Mouse (Mus musculus): Measurements from ENCODE around the gene Tom1l2.

Tom1l2 gene

DNA sequence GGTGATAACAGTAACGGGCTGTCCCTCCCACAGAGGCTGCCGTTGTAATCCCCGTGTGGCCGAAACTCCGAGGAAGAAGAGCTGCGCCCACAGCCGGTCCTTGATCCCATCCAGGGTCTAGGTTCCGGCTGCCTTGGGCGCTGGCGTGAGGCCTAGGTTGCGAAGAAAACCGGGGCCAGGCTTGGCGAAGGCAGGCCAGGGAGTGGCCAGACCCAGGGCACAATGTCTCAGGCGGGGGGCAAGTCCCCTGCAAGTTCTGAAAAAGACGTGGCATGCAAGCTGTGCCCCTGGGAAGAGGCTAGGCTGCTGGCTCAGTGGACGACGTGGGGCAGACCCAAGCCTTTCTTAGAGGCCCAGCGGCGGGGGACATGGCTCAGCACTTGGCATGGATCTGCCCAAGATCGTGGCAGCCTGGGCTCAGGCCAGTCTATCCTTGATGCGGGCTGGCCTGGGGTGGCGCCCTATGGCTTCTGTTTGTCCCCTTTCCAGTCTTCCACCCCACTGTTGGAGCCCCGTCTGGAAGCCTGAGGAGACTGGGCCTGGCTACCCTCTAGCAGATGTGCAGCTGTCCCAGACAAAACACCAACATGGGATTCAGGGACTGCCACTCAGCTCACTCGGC is 154.6 kb downstream of the Tom1l2 start:
- DNase-seq, result no peak

DNA sequence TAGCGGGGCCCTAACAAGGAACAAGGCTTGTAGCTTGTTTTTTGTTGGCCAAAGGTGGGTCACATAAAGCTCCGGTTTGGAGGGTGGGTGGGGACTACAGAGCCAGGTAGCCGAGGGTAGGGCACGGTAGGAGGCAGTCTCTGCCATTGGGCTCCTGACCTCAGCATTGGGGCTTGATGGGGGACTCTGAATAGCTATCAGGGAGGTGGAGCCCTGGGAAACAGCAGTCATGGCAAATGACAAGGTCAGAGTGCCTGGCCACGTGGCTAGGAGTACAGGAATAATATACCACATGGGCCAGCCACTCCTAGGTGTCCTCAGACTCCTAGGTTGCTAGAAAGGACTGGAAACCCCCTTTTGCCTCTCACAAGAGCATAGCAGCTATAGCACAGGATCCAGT is 156.4 kb downstream of the Tom1l2 start:
- DNase-seq, result no peak

DNA sequence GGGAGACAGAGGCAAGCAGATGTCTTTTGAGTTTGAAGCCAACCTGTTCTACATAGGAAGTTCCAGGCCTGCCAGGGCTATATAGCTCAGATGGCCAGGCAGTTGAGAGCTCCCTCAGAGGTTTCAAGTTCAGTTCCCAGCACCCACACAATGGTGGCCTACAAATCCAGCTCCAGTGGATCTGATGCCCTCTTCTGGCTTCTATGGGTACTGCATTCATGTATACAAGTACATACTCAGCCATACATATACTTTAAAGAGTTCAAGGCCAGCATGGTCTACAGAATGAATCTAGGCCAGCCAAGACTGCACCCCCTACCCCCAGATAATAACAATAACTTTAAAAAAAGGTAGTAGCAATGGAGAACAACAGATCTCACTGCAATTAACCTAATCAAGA is 157.6 kb downstream of the Tom1l2 start:
- DNase-seq, result no peak

DNA sequence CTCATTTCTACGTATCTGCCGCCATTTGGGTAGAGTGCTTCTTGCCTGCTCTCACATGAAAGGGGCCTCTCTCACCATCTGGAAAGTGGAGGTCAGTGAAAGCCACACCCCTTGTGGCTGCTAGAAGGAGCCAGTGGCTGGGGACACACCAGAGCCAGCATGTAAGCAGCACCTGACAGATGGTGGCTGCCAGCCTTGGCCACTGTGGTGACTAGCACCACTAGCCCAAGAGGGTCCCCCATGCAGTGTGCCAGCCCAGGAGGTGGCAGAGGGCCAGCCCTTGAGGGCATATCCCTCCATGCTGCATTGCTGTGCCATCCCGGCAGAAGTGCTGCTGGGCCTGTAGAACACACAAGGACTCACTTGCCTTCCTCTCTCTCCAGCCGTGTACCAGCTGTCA is 159.1 kb downstream of the Tom1l2 start:
- DNase-seq, result no peak

DNA sequence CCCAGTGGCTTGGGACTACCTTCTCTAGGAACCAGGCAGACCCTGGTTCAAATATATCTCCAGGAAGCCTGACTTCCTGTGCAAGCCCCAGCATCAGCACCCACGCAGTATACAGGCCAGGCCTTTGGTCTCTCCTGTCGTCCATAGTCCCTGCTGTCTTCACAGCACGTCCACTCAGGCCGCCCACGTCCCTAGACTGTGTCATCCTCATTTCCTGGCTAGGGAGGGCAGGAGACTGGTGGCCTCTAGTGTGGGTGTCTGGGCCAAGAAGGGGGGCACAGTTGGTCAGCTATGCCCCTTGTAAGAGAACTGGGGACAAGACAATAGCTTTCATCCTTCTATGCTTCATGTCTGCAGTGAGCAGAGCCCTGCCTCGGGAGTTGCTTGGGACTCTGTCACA is 160.2 kb downstream of the Tom1l2 start:
- no peak for DNase-seq

DNA sequence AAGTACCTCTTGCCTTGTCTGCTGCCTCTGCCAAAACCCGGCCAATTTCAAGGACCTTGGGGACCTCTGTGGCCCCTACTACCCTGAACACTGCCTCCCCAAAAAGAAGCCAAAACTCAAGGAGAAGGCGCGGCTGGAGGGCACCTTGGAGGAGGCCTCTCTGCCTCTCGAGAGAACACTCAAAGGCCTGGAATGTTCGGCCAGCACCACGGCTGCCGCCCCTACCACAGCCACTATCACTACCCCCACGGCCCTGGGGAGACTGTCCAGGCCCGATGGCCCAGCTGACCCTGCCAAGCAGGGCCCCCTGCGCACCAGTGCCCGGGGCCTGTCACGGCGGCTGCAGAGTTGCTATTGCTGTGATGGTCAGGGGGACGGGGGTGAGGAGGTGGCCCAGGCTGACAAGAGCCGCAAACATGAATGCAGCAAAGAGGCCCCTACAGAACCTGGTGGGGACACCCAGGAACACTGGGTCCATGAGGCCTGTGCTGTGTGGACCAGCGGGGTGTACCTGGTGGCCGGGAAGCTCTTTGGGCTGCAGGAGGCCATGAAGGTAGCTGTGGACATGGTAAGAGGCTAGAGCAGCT is 162.6 kb downstream of the Tom1l2 start:
- no peak for DNase-seq

DNA sequence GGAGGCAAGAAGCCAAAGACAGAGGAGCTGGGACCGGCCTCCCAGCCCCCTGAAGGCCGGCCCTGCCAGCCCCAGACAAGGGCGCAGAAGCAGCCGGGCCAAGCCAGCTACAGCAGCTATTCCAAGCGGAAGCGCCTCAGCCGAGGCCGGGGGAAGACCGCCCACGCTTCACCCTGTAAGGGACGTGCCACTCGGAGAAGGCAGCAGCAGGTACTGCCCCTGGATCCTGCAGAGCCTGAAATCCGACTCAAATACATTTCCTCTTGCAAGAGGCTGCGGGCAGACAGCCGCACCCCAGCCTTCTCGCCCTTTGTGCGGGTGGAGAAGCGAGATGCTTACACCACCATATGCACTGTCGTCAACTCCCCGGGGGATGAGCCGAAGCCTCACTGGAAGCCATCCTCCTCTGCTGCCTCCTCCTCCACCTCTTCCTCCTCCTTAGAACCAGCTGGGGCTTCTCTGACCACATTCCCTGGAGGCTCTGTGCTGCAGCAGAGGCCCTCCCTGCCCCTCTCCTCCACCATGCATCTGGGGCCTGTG is 163.1 kb downstream of the Tom1l2 start:
- DNase-seq, result no peak

DNA sequence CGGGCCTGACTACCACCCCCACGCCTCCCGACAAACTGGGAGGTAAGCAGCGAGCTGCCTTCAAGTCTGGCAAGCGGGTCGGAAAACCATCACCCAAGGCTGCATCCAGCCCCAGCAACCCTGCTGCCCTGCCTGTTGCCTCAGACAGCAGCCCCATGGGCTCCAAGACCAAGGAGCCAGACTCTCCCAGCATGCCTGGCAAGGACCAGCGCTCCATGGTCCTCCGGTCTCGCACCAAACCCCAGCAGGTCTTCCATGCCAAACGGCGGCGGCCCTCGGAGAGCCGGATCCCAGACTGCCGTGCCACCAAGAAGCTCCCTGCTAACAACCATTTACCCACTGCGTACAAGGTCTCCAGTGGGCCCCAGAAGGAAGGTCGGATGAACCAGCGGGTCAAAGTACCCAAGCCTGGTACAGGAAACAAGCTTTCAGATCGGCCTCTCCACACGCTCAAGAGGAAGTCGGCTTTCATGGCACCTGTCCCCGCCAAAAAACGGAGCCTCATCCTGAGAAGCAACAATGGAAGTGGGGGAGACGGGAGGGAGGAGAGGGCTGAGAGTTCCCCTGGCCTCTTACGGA is 164.3 kb downstream of the Tom1l2 start:
- DNase-seq, result no peak

DNA sequence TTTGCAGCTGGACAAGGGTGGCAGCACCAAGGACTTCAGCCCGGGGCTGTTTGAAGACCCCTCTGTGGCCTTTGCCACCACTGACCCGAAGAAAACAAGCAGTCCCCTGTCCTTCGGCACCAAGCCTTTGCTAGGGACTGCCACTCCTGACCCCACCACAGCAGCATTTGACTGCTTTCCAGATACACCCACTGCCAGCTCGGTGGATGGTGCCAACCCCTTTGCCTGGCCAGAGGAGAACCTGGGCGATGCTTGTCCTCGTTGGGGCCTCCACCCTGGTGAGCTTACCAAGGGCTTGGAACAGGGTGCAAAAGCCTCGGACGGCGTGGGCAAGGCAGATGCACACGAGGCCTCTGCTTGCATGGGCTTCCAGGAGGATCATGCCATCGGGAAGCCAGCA is 165.6 kb downstream of the Tom1l2 start:
- no peak for DNase-seq

DNA sequence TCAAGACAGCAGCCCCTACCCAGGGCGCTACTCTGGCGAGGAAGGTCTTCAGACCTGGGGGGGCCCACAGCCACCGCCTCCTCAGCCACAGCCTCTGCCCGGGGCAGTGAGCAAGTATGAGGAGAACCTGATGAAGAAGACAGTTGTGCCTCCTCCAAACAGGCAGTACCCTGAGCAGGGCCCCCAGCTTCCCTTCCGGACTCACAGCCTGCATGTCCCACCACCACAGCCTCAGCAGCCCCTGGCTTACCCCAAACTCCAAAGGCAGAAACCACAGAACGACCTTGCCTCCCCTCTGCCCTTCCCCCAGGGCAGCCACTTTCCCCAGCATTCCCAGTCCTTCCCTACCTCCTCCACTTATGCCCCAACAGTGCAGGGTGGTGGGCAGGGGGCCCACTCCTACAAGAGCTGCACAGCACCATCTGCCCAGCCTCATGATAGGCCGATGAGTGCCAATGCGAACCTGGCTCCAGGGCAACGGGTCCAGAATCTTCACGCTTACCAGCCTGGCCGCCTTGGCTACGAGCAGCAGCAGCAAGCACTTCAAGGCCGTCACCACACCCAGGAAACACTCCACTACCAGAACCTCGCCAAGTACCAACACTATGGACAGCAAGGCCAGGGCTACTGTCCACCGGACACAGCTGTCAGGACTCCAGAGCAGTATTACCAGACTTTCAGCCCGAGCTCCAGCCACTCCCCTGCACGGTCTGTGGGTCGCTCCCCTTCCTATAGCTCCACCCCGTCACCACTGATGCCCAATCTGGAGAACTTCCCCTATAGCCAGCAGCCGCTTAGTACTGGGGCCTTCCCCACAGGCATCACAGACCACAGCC is 167.1 kb downstream of the Tom1l2 start:
- DNase-seq, result no peak

DNA sequence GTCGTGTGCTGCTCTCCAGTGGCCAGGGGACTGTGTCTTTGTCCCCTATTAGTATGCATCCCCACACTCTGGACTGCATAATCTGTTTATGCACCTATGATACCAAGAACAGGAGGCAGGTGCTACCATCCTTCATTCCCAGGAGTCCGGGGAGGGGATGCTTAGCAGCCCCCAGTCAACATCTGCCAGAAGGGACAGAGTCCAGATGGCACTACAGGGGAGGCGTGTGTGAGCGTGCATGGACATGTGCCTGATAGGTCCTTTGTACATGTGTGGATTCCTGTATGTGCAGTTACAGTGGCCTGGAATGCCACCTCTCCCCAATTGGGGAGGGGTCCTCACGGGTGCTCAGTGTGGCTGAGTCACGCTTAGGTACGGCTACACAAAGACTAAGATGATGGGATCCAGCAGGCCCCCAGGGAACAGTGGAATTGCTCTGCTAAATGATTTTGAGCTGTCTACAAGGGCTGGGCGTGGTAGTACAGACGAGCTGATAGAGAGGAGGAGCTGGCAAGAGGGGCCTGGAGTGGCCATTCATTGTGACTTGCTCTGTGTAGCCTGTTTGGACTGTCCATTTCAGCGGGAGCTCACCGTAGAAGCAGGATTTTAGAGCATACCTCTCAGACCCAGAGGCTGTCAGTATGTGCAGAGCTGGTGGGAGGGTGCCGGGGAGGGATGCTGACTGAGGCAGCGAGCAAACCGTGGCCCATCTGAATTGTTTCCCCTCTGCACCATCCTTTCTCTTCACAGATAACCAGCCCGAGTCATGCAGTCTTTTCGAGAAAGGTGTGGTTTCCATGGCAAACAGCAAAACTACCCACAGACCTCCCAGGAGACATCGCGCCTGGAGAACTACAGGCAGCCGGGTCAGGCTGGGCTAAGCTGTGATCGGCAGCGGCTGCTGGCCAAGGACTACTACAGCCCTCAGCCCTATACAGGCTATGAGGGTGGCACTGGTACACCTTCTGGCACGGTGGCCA is 168.1 kb downstream of the Tom1l2 start:
- no peak for DNase-seq

DNA sequence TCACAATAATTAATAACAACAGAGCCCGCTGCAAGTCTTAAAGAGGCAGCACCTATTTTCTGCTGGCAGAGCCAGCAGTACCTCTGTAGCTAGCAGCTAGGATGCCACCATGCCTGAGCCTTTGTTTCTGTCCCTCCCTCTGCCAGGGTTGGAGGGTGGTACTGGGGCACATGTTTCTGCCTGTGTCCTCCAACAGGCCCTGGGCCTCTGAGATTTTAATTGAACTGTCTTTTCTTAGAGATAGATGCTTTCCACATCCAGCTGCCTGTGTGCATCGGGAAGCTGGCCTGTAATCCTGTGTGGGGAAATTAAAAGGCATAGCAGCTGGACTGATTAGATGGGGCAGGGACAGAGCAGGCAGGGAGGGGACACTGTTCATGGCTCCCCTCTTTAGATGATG is 170.0 kb downstream of the Tom1l2 start:
- no peak for DNase-seq

DNA sequence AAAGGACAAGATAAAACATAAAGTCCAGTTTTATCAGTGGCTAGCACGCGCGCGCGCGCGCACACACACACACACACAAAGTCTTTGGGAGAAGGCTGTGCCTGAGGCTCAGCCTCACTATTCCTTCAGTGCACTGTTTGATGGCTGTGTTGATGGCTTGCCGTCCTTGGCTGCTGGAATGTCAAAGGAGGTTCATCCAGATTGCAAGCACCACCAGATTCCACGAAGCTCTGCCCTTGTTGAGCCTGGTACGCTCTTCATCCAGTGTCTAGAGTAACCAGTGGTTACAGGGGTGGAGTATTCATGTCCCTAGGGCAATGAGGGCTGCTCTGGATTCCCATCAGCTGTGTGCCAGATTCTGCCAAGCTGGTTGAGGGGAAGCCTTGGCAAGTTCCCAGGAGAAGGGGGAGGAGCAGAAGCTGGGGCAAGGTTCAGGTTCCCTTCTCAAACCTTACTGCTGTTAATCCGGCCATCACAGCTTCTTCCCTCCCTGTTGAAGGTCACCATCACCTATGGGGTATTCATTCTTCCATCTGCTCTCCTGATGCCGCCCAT is 170.5 kb downstream of the Tom1l2 start:
- DNase-seq, result no peak

DNA sequence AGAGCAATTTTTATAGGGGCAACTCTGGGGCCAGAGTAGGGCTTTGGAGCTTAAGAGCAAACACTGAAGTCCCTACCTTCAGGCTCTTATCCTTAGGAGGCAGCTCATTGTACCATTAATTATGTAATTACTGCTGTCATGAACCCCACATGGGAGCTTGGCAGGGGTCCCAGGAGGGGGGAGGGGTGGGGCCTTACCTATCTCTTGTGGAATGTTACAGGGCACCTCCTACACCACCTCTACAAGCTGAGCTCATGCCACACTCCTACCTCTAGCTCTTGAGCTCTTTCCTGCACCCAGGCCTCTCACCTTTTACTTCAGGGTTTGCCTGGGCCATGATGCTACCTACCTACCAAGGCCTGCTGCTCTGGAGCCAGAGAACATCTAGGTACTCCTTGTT is 174.2 kb downstream of the Tom1l2 start:
- DNase-seq, result no peak

DNA sequence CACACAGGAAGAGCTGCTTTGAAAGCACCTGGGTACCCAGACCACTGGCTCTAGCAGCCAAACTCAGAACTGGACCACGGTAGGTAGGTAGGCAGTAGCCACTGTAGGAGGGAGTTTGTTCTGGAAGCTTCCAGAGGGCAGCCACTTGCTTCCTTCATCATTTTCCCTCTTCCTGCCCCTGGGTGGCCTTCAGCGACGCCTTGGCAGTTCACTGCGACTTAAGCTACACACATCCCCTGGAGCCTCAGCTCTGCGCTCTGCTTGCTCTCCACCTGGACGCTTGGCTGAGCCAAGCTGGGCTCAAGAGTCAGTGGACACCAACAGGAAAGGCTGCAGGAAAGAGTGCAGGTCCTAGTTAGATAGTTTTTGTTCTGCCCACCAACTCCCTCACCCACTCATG is 174.7 kb downstream of the Tom1l2 start:
- no peak for DNase-seq

DNA sequence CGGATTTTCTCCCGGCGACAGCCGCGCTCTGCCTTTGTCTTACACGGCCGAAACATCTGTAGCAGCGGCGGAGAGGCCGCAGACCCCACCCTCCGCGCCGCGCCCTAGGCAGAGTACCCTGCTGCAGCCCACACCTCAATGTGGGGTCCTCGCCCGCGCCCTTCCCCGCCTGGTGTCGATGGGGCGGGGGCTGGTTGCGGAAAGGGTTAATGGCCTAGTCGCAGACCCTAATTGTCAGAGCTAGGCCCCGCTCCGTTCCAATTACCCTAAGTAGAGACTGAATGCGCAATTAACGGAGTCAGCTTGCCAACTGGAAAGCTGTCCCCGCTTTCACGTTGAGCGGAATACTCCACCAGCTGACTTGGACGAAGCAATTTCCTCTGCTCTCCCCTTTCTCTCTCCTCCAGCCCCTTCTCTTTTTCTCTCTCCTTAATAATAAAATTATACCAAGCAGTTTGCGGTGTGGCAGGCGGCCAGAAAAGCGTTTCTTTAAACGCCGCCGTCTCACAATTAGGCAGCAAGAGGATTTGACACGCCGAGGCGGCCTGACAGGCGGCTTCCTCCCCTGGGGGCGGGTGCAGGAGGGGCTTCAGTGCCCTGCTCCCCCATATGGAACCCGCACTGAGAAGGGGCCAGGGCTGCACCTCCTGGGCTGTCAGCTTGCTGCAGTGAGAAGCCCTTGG is 175.6 kb downstream of the Tom1l2 start:
- peak; percentile 80 for DNase-seq

Data from right cerebral cortex, postnatal 4 days (tissue).